Mouse (Mus musculus): ENCODE results near the gene Dgkz. TPM values are rescaled to one million over a fixed set of nuclear protein-coding genes. Genes with fewer than 3 reads are reported as not detected.

Dgkz gene
- polyA plus RNA-seq, 1 experiment = 47.1 TPM

GRCm38 (mm10) chr2:91916346-91916977, 59.2 kb downstream of the Dgkz start:
- Histone ChIP-seq H3K36me3 (ENCODE audit: control insufficient read depth, insufficient read depth) (peaks cover 33% of the 10 kb centered on the region), H3K79me2 (ENCODE audit: control insufficient read depth, insufficient read depth) (no peaks in the 10 kb centered on the region), H3K79me3 (ENCODE audit: low read depth) (no peaks in the 10 kb centered on the region), H3ac (ENCODE audit: control insufficient read depth, insufficient read length, low read depth) (no peak overlapping the region), H3K27me3 (ENCODE audit: control insufficient read depth, insufficient read depth, insufficient read length) (no peaks in the 10 kb centered on the region), H3K4me3 (ENCODE audit: insufficient read depth, poor library complexity, severe bottlenecking) (no peak overlapping the region)
- TF ChIP-seq USF1 (IDR thresholded peaks at IDR 0.05; ENCODE audit: low read depth) (no peak), MAX (IDR thresholded peaks at IDR 0.05) (no peak), MYOG (IDR thresholded peaks at IDR 0.05; ENCODE audit: control insufficient read depth, extremely low read depth, insufficient read length) (no peak), CTCF (IDR thresholded peaks at IDR 0.05; ENCODE audit: control insufficient read depth, insufficient read depth, insufficient read length) (no peak), MYOD1 (IDR thresholded peaks at IDR 0.05; ENCODE audit: control insufficient read depth, insufficient read length, low read depth) (no peak), CEBPB (IDR thresholded peaks at IDR 0.05; ENCODE audit: low read depth) (no peak), FOSL1 (IDR thresholded peaks at IDR 0.05; ENCODE audit: insufficient read depth, low read length, poor library complexity, severe bottlenecking) (no peak)

DNA sequence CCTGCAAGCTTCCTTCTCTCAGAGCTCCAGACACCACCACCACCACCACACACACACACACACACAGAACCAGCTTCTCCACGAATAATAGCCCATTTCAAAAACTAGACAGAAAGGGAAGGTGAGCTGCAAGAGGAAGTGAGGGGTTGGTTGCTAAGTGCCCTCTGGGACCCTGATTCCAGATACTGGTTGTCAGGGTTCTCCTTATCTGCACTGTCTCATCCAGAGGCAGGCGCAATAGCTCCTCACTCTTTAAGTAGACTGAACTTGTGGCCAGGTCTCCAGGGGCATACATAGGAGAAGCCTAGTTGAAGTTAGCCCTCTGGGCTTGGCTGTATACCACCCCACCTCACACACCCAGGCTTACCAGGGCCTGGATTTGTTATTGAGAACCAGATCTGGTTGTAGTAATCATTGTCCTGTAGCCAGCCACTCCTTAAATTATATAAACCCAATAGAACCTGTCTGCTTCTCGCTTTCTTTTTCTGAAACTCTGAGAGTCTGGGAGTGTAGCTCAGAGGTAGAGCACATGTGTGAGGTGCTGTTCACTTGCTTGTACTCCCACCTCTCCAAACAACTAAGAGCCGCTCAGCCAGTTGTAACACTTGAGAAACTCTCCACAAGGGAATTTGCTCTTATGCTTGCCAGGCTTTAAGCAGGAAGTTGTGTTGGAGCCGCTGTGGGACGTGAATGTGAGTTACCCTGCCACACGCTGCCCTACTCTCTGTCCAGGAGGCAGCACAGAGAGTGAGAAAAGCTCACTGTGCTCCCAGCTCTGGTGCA, 62.1 kb downstream of the Dgkz start:
- TF ChIP-seq MAX (IDR thresholded peaks at IDR 0.05) (no peak), MYOD1 (IDR thresholded peaks at IDR 0.05; ENCODE audit: control insufficient read depth, insufficient read length, low read depth) (no peak), USF1 (IDR thresholded peaks at IDR 0.05; ENCODE audit: low read depth) (no peak), FOSL1 (IDR thresholded peaks at IDR 0.05; ENCODE audit: insufficient read depth, low read length, poor library complexity, severe bottlenecking) (no peak), MYOG (IDR thresholded peaks at IDR 0.05; ENCODE audit: control insufficient read depth, extremely low read depth, insufficient read length) (no peak), CEBPB (IDR thresholded peaks at IDR 0.05; ENCODE audit: low read depth) (no peak), CTCF (IDR thresholded peaks at IDR 0.05; ENCODE audit: control insufficient read depth, insufficient read depth, insufficient read length) (no peak)
- H3K79me3 ChIP-seq (ENCODE audit: low read depth) = no peaks in the 10 kb centered on the region
- H3ac ChIP-seq (ENCODE audit: control insufficient read depth, insufficient read length, low read depth) = no peak overlapping the region
- H3K79me2 ChIP-seq (ENCODE audit: control insufficient read depth, insufficient read depth) = no peaks in the 10 kb centered on the region
- H3K36me3 ChIP-seq (ENCODE audit: control insufficient read depth, insufficient read depth) = peaks cover 57% of the 10 kb centered on the region
- no peaks in the 10 kb centered on the region for H3K27me3 ChIP-seq (ENCODE audit: control insufficient read depth, insufficient read depth, insufficient read length)
- H3K4me3 ChIP-seq (ENCODE audit: insufficient read depth, poor library complexity, severe bottlenecking) = no peak overlapping the region

DNA sequence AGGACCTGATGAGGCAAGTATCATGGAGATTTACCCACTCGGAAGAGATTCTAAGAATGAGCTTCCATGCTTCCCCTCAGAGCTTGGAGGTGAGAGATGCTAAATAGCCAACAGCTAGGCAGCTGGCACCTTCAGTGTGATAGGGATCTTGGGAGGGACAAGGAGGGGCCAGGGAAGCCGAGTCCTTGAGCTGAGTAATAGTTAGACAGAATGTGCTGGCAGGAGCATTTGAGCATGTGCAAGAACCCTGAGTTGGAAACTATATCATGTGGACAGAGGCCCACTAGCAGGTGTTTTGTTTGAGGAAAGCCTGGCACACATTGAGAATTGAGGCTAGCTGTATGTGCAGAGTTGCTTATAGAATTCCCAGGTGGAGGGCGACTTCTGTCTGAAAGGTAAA, 63.0 kb downstream of the Dgkz start:
- Histone ChIP-seq H3K4me3 (ENCODE audit: insufficient read depth, poor library complexity, severe bottlenecking) (no peak overlapping the region), H3ac (ENCODE audit: control insufficient read depth, insufficient read length, low read depth) (no peak overlapping the region), H3K79me2 (ENCODE audit: control insufficient read depth, insufficient read depth) (no peaks in the 10 kb centered on the region), H3K27me3 (ENCODE audit: control insufficient read depth, insufficient read depth, insufficient read length) (no peaks in the 10 kb centered on the region), H3K79me3 (ENCODE audit: low read depth) (no peaks in the 10 kb centered on the region), H3K36me3 (ENCODE audit: control insufficient read depth, insufficient read depth) (peaks cover 58% of the 10 kb centered on the region)
- no peak for TF ChIP-seq CEBPB (IDR thresholded peaks at IDR 0.05; ENCODE audit: low read depth)
- TF ChIP-seq FOSL1 (IDR thresholded peaks at IDR 0.05; ENCODE audit: insufficient read depth, low read length, poor library complexity, severe bottlenecking) = no peak
- no peak for TF ChIP-seq MYOG (IDR thresholded peaks at IDR 0.05; ENCODE audit: control insufficient read depth, extremely low read depth, insufficient read length)
- TF ChIP-seq MYOD1 (IDR thresholded peaks at IDR 0.05; ENCODE audit: control insufficient read depth, insufficient read length, low read depth) = no peak
- TF ChIP-seq MAX (IDR thresholded peaks at IDR 0.05) = no peak
- no peak for TF ChIP-seq USF1 (IDR thresholded peaks at IDR 0.05; ENCODE audit: low read depth)
- no peak for TF ChIP-seq CTCF (IDR thresholded peaks at IDR 0.05; ENCODE audit: control insufficient read depth, insufficient read depth, insufficient read length)

DNA sequence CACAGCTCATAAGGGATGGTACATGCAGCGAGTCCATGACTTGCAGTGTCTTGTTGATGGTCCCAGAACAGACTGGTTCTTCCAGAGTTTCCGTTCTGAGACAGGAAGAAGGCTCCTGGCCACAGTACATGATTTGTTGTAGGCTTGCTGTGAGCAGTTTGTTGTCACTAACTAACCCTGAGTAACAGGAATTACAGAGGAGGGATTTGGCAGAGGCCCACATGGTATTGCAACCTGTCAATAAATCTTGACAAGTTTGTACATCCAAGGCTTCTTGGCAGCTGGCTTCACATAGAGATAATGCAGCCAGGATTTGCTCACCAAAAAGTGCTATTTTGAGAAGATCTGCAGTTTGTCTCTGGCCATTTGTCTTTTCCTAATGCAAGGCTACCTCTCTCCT, 69.5 kb downstream of the Dgkz start:
- Histone ChIP-seq H3ac (ENCODE audit: control insufficient read depth, insufficient read length, low read depth) (no peak overlapping the region), H3K79me3 (ENCODE audit: low read depth) (no peaks in the 10 kb centered on the region), H3K27me3 (ENCODE audit: control insufficient read depth, insufficient read depth, insufficient read length) (no peaks in the 10 kb centered on the region), H3K36me3 (ENCODE audit: control insufficient read depth, insufficient read depth) (peaks cover 36% of the 10 kb centered on the region), H3K79me2 (ENCODE audit: control insufficient read depth, insufficient read depth) (no peaks in the 10 kb centered on the region), H3K4me3 (ENCODE audit: insufficient read depth, poor library complexity, severe bottlenecking) (no peak overlapping the region)
- TF ChIP-seq MYOG (IDR thresholded peaks at IDR 0.05; ENCODE audit: control insufficient read depth, extremely low read depth, insufficient read length) = no peak
- TF ChIP-seq CTCF (IDR thresholded peaks at IDR 0.05; ENCODE audit: control insufficient read depth, insufficient read depth, insufficient read length) = no peak
- TF ChIP-seq MYOD1 (IDR thresholded peaks at IDR 0.05; ENCODE audit: control insufficient read depth, insufficient read length, low read depth) = no peak
- TF ChIP-seq FOSL1 (IDR thresholded peaks at IDR 0.05; ENCODE audit: insufficient read depth, low read length, poor library complexity, severe bottlenecking) = no peak
- TF ChIP-seq CEBPB (IDR thresholded peaks at IDR 0.05; ENCODE audit: low read depth) = no peak
- no peak for TF ChIP-seq USF1 (IDR thresholded peaks at IDR 0.05; ENCODE audit: low read depth)
- no peak for TF ChIP-seq MAX (IDR thresholded peaks at IDR 0.05)

DNA sequence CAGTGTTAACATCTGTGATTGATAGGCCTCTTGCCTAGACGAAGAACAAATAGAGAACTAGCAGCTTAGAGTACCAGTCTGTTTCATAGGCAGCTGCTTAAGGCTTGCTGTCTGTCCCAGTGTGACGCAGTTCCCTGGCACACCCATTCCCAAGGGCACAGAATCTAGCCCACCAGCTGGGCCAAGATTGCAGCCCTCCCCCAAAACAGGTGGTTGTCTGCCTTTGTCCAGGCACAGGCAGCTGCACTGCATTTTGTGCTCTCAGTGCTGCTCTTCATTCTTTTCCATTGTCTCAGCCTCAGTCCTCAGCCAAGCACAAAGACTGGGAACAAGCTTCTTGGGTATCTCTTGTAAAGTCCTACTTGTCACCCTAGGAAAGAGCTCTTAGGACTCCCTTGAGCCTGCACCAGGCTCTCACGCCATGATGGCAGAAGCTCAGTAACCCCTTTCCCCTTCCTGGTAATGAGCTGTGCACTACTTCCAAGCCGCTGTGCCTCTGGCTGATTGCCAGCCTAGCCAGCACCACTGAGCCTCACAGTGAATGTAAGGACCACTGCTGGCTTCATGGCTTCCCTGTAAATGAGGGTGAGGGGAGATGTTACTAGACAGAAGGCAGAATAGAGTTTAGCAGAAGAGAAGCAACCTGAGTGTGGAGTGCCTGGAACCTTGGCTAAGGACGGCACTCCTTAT, 70.9 kb downstream of the Dgkz start:
- Histone ChIP-seq H3K79me3 (ENCODE audit: low read depth) (no peaks in the 10 kb centered on the region), H3K36me3 (ENCODE audit: control insufficient read depth, insufficient read depth) (peaks cover 24% of the 10 kb centered on the region), H3K4me3 (ENCODE audit: insufficient read depth, poor library complexity, severe bottlenecking) (no peak overlapping the region), H3K27me3 (ENCODE audit: control insufficient read depth, insufficient read depth, insufficient read length) (no peaks in the 10 kb centered on the region), H3K79me2 (ENCODE audit: control insufficient read depth, insufficient read depth) (no peaks in the 10 kb centered on the region), H3ac (ENCODE audit: control insufficient read depth, insufficient read length, low read depth) (no peak overlapping the region)
- no peak for TF ChIP-seq CTCF (IDR thresholded peaks at IDR 0.05; ENCODE audit: control insufficient read depth, insufficient read depth, insufficient read length)
- no peak for TF ChIP-seq MYOD1 (IDR thresholded peaks at IDR 0.05; ENCODE audit: control insufficient read depth, insufficient read length, low read depth)
- TF ChIP-seq USF1 (IDR thresholded peaks at IDR 0.05; ENCODE audit: low read depth) = no peak
- no peak for TF ChIP-seq FOSL1 (IDR thresholded peaks at IDR 0.05; ENCODE audit: insufficient read depth, low read length, poor library complexity, severe bottlenecking)
- no peak for TF ChIP-seq MYOG (IDR thresholded peaks at IDR 0.05; ENCODE audit: control insufficient read depth, extremely low read depth, insufficient read length)
- TF ChIP-seq MAX (IDR thresholded peaks at IDR 0.05) = no peak
- TF ChIP-seq CEBPB (IDR thresholded peaks at IDR 0.05; ENCODE audit: low read depth) = no peak

All from C2C12 (cell line).